Mouse (Mus musculus) kidney, postnatal 4 days (tissue): Measurements from ENCODE around the gene Ugt8a.

ENCODE experiments used
- DNase-seq, 2 experiments: peaks; one replicate each; pipeline ENCODE4 v3.0.0; 2021; ENCODE audit warnings: mixed read lengths in 2 of 2

Gene Ugt8a

DNA sequence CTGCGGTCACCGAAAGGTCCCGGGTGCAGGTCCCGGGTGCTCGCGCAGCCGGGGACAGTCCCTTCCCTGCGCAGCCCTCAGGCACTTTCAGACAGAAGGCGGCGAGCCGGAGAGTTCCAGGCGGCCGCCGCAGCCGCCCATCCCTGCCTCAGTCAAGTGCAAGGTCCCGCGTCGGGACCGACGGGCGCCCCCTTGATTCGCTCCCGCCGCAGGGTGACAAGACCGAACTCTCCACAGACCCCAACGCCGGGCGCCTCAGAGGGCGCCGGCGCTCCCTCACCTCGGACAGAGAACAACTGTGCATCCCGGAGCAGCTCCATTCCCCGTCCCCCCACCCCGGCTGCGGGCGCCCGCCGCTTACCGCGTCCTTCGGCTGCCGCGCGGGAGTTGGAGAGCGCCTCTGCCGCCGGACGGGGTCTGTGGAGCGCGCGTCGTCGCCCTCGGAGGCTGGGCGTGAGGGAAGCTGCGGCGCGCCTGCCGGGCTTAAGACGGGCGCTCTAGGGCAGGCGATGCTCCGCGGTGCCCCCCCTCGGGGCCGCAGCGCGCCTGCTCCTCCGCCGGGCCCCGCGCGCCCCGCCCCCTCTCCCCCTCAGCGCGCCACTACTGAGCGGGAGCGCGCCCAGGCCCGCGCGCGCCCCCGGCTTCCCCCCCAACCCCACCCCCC is at the start of gene Ugt8a:
Ugt8a (minus strand) TSS at position 528 of the 664 bp plus-strand sequence.
- peak; percentile 33 to 52 for DNase-seq

DNA sequence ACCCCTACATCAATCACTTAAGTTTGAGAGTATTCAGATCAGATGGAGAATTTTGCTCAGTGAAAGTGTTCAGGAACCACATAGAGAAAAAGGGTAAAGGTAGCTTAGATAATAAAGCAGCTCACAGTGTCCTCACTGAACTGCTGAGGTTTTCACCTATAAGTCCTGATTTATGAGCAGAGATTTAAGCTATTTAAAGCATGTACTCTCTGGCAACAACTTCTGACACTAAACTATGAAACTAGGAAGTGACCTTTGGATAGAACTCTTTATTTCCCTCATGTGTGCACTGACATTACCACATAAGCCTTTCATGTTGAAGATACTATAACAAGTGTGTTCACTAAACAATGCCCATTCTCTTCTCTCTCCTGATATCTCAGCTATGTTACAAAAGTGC is 48.2 kb upstream of the Ugt8a start:
- no peak for DNase-seq

DNA sequence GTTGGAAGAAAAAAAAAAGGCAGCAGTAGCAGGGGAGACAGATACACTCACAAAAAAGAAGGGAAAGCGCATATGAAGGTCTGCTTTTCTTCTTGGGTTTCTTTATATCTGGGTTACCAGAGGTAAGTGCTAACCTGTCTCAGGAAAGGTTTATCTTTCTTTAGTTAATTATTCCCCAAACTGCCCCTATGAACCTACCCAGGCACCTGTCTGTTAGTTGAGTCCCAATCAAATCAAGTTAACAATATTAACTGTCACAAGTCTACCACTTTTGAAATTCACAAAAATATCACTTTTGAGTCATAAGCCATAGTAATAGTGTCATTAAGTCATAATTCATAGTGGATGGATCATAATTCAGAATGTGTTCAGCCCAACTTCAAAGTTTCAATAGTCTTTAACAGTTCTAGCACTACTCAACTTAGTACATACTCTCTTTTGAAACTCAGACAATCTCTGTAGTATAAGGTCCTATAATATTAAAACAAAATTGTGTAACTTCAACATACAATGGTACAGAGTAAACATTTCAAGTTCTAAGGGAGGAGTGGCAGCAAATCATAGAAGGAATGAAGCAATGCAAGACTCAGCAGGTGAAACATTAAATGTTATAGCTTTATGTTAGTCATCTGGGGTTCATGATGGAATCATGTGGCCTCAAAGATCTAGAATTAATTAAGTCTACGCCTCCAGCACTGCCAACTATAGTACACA is 45.4 kb upstream of the Ugt8a start:
- no peak for DNase-seq

DNA sequence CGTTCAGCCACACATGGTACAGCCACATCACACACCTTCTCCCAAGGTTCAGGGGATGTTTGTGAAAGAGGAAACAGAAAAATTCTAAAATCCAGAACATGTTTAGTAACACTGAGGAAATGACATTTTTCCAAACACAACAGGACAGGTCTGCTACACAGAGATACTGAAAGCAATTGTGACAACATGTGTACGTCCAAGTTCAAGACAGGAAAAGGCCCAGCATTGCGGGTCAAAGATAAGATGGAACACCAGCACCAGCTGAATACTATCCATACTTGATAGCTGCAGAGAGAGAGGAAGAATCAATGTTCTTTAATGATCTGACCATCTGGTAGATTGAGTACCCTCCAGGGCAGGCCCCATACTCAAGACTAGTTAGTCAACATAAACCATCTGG is 41.1 kb upstream of the Ugt8a start:
- DNase-seq = no peak

DNA sequence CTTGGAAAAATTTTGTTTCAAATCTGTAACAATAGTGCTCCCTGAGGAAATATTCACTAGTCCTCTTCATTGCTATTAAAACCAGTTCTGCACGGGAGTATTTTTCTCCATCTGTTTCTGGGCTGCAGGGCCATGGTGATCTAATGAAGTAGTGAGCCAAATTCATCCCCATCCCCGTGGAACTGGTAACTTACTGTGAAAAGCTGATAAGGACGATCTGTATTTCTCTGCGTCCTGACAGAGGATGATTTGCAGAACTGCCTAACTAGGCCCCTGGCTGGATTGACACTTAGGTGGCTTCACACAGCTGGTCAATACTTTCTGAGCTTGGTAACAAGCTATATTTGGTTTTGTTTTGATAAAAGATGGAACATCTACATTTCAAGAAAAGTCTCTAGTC is 37.5 kb upstream of the Ugt8a start:
- DNase-seq = no peak

DNA sequence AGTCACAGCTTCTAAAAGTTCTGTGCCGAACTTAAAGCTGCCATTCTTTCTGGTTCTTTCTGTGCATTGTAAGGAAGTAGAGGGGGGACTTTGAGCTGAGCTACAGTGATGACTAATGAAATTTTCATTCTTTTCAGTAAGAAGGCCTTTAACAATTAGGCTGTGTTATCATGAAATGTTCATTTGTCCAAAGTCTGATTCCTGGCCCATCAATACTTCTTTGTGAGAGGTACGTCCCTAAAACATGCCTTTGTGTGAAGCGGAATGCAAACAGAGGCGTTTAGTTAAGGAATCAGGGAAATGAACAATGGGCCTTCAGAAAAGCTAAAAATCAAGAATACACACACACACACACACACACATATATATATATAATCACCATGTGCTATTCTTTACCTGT is 31.0 kb upstream of the Ugt8a start:
- no peak for DNase-seq

DNA sequence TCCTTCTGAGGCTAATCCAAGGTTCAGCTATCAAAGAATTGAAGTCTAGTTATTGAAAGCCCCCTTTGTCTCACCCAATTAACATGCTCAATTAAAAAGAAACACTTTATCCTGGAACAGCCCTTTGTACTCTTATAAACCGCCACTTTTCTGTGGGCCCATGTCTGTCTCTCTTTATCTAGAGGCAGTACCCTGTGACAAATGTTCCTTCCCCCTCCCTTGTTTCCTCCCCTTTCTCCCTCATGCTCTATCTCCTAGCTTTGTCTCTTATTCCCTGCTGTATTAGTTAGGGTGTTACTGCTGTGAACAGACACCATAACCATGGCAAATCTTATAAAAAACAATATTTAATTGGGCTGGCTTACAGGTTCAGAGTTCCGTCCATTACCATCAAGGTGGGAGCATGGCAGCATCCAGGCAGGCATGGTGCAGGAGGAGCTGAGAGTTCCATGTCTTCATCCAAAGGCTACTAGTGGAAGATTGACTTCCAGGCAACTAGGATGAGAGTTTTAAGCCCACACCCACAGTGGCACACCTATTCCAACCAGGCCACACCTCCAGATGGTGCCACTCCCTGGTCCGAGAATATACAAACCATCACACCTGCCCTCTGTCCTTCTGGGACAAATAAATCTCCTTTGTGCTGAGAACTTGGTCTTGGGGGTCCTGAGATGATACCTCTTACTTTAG is 17.9 kb upstream of the Ugt8a start:
- no peak for DNase-seq

DNA sequence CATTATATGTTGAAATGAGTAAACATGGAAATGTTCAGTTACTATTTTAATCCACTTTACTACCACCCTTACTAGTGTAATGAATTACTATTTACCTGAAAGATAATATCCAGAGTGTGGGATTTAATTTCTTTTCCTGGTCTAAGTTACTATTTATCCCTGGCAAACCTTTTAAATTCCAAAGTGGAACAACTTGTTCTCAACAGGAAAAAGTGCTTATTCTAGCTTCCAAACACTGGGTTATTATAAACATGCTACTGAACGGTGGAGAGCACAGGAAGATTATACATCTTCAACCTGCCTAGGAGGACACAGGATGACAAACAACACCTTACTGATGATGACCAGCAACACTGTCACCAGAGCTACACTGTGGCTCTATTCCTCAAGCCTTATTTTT is 16.5 kb upstream of the Ugt8a start:
- DNase-seq = no peak

DNA sequence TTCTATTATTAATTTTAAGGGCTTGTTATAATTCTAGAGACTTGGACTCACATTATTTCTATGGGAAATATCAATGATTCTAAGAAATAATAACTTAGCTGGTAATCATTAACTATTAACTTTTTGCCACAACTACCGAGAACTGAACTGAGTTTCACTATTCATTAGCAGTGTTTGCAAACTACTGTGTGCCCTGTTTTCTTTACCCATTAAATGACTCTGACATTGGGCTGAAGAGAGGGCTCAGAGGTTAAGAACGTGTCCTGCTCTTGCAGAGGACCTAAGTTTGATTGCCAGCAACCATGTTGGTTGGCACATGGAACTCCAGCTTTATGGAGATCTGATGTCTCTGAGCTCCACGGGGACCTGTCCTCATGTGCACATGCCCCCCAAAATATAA is 2.4 kb upstream of the Ugt8a start:
- no peak for DNase-seq

DNA sequence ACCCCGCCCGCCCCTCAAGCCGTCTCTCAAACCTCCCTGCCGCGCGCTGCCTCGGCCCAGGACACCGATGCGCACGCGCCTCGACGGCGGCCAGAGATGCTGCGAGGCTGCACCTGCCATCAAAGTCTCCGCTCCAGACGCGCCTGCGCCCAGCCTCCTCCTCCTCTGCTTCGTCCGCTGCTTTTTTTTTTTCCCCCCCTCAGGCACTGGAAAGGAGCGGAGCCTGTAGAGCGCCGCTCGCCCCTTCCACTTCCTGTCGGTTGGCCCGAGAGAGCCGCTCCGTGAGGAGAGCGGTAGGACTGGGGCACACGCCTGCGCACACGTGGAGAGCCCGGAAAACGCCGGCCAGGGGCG is 314 bp upstream of the Ugt8a start:
- DNase-seq = peak; percentile 37 to 56

DNA sequence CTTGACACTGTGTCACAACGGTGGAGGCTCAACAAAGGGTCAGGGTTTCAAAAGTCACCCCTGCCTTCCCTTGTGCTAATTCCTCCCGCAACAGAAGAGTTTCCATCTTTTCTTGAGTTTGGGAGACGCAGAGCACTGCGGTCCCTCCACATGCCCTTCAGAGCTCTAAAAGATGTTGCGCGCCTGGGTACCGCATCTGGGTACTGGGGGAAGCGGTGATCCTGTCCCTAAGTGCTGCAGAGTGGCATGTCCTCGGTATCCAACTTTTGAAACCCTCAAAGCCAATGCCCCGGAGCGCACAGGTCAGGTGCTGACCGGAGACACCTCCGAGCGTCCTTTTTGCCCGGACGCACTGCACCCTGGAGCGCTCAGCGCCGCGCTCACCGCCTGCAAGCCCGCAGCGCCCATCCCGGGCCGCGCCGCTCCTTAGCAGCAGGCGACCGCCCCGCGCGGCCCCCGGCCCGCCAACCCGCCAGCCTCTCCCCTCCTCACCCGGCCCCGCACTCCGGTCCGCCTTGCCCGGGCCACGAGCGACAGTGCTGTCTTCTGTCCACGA is 805 bp downstream of the Ugt8a start:
- DNase-seq = peak; percentile 9 to 35

DNA sequence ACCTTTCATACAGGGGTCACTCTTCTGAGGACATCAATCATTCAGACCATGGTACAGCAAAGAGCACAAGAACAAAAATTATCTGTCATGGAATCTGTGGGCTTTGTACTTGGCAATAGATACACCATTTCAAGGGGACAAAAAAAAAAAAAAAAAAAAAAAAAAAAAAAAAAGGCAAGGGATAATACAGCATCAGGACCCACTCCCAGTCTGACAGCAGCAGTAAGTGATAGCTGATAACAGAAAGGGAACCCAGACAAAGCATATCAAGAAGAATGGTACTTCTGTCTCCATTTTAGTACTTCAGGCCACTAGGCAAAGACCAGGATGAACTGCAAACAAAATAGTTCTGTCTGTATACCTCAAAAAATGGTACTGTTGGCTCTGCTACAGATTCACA is 2.6 kb downstream of the Ugt8a start:
- DNase-seq = no peak

DNA sequence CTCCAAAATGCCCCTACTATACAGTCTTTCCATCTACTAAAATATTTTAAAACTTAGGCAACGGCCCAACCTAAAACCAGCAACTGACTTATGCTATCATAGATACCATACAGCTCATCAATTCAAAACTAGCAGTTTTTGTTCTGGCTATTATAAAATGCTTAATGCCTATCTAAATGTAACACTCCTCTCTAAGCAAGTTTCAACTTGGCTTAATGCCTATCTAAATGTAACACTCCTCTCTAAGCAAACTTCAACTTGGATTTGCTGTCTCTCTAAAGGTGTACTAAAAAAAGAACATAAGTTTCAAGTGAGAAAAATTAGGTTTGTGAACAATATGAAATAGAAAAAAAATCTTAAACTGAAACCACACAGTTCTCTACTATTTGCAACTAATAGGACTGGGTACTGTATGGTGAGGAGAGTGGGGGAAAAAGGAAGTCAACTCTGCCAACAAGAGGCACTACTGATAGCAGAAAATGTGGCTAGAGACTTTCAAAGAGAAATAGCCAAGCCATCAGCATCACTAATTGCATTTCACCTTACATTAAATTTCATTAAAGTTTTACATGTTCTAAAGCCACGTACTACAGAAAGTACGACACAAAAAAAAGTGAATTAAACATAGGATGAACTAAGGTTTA is 5.7 kb downstream of the Ugt8a start:
- DNase-seq = no peak

DNA sequence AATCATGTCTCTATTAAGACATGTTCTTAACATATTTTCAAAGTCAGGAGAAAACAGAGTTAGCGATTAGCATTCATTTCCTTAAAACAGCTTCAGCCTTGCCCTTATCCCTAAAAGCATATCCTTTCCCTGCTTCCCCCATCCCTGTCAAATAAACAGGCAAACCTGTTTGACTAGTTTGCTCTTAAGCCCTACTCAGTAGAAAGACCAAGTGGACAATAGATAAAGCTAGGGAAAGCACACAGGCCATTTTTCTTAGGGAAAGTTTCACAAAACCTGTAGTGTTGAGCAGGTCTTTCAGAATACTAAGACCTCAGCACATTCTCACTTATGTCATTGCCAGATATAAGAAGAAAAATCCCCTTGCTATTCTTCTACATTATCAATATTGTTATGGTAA is 7.4 kb downstream of the Ugt8a start:
- DNase-seq = no peak

DNA sequence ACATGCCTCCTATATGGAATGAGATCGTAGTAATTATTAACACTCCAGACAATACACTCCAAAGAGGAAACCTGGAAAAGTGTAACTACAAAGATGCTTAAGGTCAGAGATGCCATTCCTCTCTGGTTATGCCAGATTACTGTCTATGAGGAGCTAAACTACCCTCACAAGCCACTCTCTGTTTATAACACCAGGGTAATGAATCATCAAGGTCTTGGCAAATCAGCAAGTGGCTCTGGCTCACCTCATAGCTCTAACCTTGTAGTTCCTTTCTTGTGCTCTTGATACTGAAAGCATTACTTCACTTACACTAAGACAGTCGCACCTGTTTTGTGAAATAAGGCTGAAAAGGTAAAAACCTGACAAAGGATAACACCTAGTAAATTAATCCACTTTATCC is 17.5 kb downstream of the Ugt8a start:
- DNase-seq = no peak

DNA sequence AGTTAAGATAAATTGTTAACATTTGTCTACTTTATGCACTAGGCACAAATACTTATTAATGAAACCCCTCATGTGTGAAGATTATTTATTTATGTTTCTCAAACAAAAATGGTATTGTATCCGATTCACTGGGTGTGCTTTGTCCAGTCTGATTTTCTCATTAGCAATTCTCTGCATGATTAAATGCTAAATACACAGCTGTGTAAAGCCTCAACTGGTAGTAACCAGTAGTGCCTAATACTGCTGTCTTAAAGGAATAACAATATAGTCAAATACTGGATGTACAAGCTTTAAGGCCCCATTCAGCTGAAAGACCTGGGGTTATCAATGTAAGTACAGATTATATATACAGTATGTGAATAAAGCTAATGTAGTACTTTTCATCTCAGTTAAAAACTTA is 39.4 kb downstream of the Ugt8a start:
- no peak for DNase-seq

DNA sequence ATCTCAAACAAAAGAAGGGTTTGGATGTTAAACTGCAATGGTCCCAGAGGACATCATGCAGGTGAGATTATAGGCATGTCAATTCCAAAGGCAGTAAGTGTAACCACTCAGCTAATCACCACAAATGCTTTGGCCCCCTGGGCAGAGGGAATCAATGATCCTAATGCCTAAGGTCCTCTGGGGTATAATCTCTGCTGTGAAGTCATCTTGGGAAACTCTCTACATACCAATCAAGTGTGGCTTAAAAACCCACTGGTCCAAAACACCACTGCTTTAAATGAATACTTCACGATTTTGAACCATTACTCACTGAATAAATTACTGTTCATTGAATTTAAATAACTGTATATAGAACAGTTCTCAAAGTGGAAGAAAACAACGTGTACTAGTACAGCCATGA is 51.3 kb downstream of the Ugt8a start:
- no peak for DNase-seq

DNA sequence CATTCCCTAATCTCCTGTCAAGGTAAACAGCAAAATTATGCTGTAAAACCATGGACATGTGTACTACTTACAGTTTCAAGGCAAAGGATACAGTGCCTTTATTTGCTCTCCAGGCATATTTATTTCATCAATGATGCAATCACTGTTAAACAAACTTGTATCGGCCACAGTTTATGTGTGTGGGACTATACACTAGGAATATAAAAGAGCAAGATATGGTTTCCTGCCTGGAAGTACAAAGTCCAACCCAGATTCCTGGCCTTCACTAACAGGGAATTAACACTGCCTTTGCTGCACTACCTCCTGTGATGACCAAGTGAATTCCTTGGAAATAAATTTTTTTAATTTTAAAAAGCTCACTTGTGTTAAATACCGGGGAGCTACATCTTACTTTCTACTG is 53.5 kb downstream of the Ugt8a start:
- no peak for DNase-seq

DNA sequence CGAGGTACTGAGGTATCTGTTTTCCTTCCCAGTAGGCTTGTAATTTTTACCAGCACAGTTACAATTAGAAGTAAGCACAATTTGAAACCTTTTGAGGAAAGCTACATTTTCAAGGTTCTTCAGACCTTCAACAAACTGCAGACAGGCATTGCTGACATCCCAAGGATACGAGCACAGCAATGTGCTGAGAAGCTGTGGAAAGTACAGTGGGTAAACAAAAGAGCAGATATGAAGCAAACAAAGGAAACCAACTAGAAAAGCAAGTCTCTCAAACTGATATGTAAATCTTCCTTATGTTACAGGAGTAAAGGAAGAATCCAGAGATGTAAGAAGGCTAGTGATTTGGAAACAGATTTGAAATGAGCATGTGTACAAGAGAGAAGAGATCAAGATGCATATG is 54.0 kb downstream of the Ugt8a start:
- DNase-seq = no peak

DNA sequence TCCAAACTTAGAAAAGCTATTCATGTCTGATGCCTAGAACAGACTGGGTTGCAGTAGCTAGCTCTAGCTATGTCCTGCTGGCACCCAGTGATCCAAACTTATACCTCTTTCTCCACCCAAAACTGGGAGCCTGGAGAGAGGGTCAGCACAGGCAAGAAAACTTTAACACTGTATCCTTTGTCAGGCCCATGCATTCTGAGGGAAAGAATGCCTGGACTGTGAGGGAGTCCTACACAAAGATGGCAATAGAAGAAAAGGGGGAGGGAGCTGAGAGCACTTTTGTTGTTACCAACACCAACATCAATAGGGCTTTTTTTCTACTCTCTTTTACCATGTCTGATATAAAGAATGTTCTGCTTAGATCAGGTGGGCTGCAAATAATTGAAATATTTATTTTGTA is 55.4 kb downstream of the Ugt8a start:
- no peak for DNase-seq

DNA sequence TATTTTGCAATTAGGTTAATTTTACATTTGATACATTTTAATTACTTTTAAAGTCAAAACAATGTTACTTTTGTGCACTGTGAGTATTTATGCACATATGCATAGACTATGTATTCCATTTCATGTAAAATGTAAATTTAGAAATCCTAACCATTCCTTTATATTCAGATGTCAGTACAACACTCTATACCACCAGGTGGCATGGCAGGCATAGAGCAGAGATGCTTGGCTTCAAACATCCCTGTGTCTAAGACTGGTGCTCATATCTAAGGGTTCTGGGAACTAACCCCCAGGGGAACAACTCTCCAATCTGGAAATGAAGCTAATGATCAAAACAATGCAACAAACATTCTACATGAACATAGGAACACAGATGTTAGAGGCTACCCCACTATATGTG is 56.6 kb downstream of the Ugt8a start:
- no peak for DNase-seq

DNA sequence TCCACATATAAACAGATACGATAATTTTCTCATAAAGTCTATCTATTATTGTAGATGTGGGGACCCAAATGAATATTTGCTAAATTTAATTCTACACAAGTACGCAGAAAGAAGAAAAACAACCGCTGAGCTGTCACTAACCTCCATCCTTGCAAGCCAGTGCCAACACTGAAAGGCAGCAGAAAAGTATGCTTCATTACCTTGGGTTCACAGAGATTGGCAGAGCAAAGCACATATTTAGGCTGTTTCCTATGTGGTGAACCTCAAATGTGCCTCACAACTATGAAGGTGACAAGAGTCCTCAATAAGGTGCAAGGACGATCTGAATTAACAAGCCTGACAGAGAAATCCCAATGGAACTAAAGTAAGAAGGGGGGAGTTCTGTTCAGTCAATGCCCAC is 64.0 kb downstream of the Ugt8a start:
- no peak for DNase-seq

DNA sequence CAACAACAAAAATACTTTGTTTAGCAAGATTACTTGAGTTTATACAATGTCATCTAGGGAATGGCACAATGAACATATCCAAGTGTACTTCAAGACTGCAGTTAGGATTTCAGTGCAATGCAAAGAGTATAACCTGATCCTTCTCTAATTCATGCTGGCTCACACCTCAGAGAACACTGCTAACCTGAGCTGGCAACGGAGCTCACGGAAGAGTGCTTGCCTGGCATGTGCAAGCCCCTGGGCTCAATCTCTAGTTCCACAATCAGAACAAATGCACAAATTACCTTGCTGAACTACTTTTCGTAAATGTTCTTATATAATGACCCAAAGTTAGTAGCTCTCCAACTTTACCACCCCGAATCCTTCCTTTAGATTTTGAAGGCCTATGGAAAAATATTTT is 68.5 kb downstream of the Ugt8a start:
- DNase-seq = peak; percentile 13 to 33

DNA sequence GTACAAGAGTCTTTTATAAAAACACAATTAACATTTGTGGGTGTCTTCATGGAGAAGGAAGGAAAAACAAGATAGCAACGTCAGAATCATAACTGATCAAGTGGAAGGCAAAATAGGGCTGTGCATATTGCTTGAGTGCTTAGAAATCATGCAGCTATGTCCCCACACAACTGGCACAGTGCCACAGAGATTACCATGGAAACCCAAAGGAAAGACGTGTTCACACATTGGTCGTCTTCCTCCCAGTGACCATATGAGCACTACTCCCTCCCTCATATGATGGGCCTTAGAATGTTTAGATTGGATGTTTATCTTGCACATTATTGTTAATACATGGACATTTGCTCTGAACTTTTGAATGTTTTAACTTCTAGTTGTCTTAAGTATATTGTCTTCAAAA is 76.8 kb downstream of the Ugt8a start:
- no peak for DNase-seq
